Mouse (Mus musculus): ENCODE measurements at regions not wholly inside any gene's neighbourhood (a gene's known extent, or its start where the extent isn't known, plus 50 kb on each side); places are given as distances from the start of the nearest gene placed in this dataset.

GRCm38 (mm10) chr6:66419452-66420041 is 115.6 kb upstream of the Mad2l1 start:
- TF ChIP-seq CTCF (conservative IDR thresholded peaks at IDR 0.05; ENCODE audit: low read length) (no peak), NANOG (IDR thresholded peaks at IDR 0.05; ENCODE audit: borderline replicate concordance, low read length) (no peak)

Data from E14TG2a.4 (cell line).